Mouse (Mus musculus): ENCODE data around the gene Stk38l. TPM values are rescaled to one million over a fixed set of nuclear protein-coding genes. Genes with fewer than 3 reads are reported as not detected.

The Stk38l gene
- 10 to 100 TPM in 1 of 2 experiments, 1 to 10 TPM in 1; 7.5 to 10.1 TPM for total RNA-seq (2023)

DNA sequence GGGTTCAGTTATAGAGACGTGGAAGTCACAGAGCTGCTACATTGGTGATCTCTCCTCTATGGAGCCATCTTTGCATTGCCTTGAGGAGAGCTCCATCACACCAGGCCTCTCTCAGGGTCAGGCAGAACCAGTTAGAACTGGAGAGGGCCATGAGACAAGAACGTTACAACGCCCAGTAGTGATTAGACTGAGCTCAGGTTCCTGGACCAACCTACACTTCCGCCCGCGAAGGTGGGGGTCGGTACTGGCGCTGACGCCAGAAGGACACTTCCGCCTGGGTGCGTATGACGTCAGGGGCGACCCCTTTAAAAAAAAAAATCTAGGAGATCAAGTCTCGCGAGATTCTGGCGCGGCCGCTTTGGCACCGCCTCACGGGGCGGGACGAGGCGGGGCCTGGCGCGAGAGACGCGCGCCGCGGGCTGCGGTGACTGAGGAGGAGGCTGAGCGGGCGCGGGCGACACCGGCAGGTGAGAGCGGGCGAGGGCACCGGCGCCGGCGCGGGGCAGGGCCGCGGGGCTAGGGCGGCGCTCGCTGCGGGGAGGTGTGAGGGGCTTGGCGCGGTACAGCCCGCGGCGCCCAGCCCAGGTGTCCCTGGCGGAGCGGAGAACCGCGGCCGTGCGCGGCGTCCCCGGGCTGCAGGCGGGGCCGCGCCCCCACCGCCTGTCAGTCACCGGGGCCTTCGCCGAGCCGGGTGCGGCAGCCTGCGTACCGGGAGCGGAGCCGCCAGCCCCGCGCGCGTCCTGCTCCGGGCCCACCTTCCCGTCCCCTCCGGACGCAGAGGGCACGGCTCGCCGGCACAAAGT, at the start of gene Stk38l:
Gene Stk38l (plus strand): TSS at position 415 of the 803 bp plus-strand sequence.

GRCm38 (mm10) chr6:146795924-146796545, 71.2 kb downstream of the Stk38l start, which contains the start of gene Arntl2:
Gene Arntl2, plus strand, starts transcription at chr6:146796055.

Other genes with a start within 250 kb of the Stk38l start
- 10 to 100 TPM; 64.7 to 68.4 TPM for gene Itpr2, start 222.8 kb upstream of the Stk38l start, total RNA-seq (2023)
- 10 to 100 TPM; 80.6 to 87.1 TPM for gene Fgfr1op2, start 147.8 kb upstream of the Stk38l start, total RNA-seq (2023)
- gene Ints13, start 147.2 kb upstream of the Stk38l start, total RNA-seq (2023) = 10 to 100 TPM; 41.4 to 42.9 TPM
- 10 to 100 TPM; 34.0 to 43.2 TPM for gene Med21, start 82.4 kb upstream of the Stk38l start, total RNA-seq (2023)
- gene Tm7sf3, start 82.2 kb upstream of the Stk38l start, total RNA-seq (2023) = 10 to 100 TPM; 22.5 to 23.5 TPM
- gene Arntl2, start 71.1 kb downstream of the Stk38l start, total RNA-seq (2023) = under 1 TPM in 1 of 2 experiments, not detected in 1; 0.47 TPM
- gene Smco2, start 125.1 kb downstream of the Stk38l start, total RNA-seq (2023) = not detected
- 1 to 10 TPM; 3.4 to 5.8 TPM for gene Ppfibp1, start 163.5 kb downstream of the Stk38l start, total RNA-seq (2023)
- not detected for gene 1700034J05Rik, start 229.4 kb downstream of the Stk38l start, total RNA-seq (2023)